Mouse (Mus musculus) lung, adult 2 months (tissue): ENCODE measurements at regions not wholly inside any gene's neighbourhood (a gene's known extent, or its start where the extent isn't known, plus 50 kb on each side); places are given as distances from the start of the nearest gene placed in this dataset.

Experiments
- CTCF ChIP-seq: fragments of 200-500 bp; IDR thresholded peaks from 2 replicates; pipeline ENCODE4 v1.5.1; 2011; ENCODE audit warnings: mild to moderate bottlenecking, low read length, control low read depth; ENCODE audit not compliant: insufficient read depth
- POLR2A ChIP-seq: fragments of 200-500 bp; IDR thresholded peaks from 2 replicates; pipeline ENCODE4 v1.6.1; 2011; ENCODE audit warnings: low read depth, mild to moderate bottlenecking, control low read depth, low read length, borderline replicate concordance; ENCODE audit errors: extremely low read depth

DNA sequence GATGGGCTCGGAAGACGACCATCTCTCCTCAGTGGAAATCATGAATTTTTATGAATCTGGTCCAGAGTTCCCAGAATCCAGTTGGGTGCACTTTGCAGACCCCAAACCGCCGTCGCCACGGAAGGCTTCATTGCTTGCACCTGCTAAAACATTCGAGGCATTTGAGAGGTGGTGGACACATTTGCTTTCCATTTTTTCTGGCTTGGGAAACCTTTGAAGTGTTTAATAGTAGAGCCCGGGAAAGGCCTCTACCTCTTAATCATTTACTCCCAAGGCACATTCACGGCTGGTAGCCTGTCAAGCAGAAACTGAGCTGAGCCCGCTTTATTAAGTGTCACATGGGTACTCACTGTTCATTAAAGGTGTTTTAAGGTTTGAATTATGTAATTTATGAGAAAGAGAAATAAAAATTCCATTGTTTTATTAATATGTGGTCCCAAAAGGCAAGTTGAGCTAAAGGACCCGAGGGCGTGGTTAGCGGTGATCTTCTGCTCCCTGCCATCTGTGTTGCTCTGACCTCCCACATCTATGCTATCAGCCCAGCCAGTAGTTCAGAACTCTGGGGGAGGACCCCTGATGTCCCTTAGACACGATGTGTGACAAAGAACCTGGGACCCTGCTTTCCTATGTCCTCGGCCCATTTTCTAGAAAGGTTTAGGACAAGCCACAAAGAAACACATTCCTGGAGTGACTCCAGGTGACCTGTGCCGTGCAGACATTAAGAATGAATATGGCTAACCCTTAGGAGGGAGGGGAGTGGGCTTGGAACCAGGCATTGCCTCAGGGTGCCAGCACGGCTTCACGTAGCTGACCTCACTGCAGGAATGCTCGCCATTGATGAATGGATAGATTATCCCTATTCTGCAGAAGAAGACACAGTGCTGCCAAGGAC is 227.9 kb downstream of the Emx2 start:
- no peak for TF ChIP-seq CTCF
- no peak for TF ChIP-seq POLR2A
